Mouse (Mus musculus) ES-E14 (cell line): ENCODE data around the gene Gm45717. TPM values are rescaled to one million over a fixed set of nuclear protein-coding genes. Genes with fewer than 3 reads are reported as not detected.

ENCODE experiments used
- DNase-seq: peaks from one replicate; pipeline ENCODE4 v3.0.0-alpha.2; 2013; ENCODE audit warnings: low read depth, low spot score
- H3K27ac ChIP-seq: 2 replicates; pipeline ENCODE4 v1.5.1; 2012; ENCODE audit warnings: low read depth, mild to moderate bottlenecking, low read length, moderate library complexity, mixed read lengths; ENCODE audit not compliant: poor library complexity, insufficient read depth, severe bottlenecking
- H3K36me3 ChIP-seq: 2 replicates; pipeline ENCODE4 v1.6.1; 2012; ENCODE audit warnings: mild to moderate bottlenecking, low read length, moderate library complexity, mixed read lengths; ENCODE audit not compliant: control insufficient read depth, poor library complexity, insufficient read depth, severe bottlenecking
- H3K4me1 ChIP-seq, 2 experiments: fragments of 150-350 bp in 1 of 2; sonication (generic) in 1 of 2; 2 replicates each; pipeline ENCODE4 v1.6.1; 2012; ENCODE audit warnings: low read length in 2 of 2, mild to moderate bottlenecking in 1 of 2, mixed read lengths in 1 of 2; ENCODE audit not compliant: control insufficient read depth in 2 of 2, insufficient read depth in 2 of 2, poor library complexity in 1 of 2
- H3K4me3 ChIP-seq, 2 experiments: fragments of 150-350 bp in 1 of 2; sonication (generic) in 1 of 2; 2 replicates each; pipeline ENCODE4 v1.5.1; 2012; ENCODE audit warnings: low read length in 2 of 2, low read depth in 1 of 2, mild to moderate bottlenecking in 1 of 2, mixed read lengths in 1 of 2; ENCODE audit not compliant: insufficient read depth in 1 of 2, poor library complexity in 1 of 2, severe bottlenecking in 1 of 2
- H3K9ac ChIP-seq: 2 replicates; pipeline ENCODE4 v1.6.1; 2012; ENCODE audit warnings: low read depth, mild to moderate bottlenecking, low read length, mixed read lengths; ENCODE audit not compliant: poor library complexity, insufficient read depth, severe bottlenecking
- H3K9me3 ChIP-seq: fragments of 150-350 bp; sonication (generic); 2 replicates; pipeline ENCODE4 v1.6.1; 2012; ENCODE audit warnings: low read depth, mild to moderate bottlenecking, low read length; ENCODE audit not compliant: control insufficient read depth, insufficient read depth
- CHD2 ChIP-seq: IDR thresholded peaks from 2 replicates; pipeline ENCODE4 v1.6.1; 2014; ENCODE audit warnings: mild to moderate bottlenecking, low read depth, low read length, inconsistent platforms
- HCFC1 ChIP-seq: IDR thresholded peaks from 2 replicates; pipeline ENCODE4 v1.6.1; 2012; ENCODE audit warnings: low read length, inconsistent platforms, borderline replicate concordance; ENCODE audit not compliant: insufficient read depth
- MAFK ChIP-seq: IDR thresholded peaks from 2 replicates; pipeline ENCODE4 v1.6.1; 2014; ENCODE audit warnings: mild to moderate bottlenecking, low read depth, low read length, inconsistent platforms; ENCODE audit not compliant: insufficient read depth
- ZC3H11A ChIP-seq: IDR thresholded peaks from 2 replicates; pipeline ENCODE4 v1.6.1; 2012; ENCODE audit warnings: low read depth, mild to moderate bottlenecking, inconsistent platforms, low read length, borderline replicate concordance
- ZNF384 ChIP-seq: IDR thresholded peaks from 2 replicates; pipeline ENCODE4 v1.6.1; 2012; ENCODE audit warnings: low read depth, low read length, inconsistent platforms
- in situ Hi-C, 2 experiments: fragments of 600-800 bp; cut with MboI; formaldehyde crosslinking; loops; one replicate each; pipeline ENCODE4 v1.15.1; 2025; ENCODE audit warnings: low sequenced_read_pairs in 2 of 2, inconsistent platforms in 1 of 2; ENCODE audit not compliant: unreplicated experiment in 2 of 2
- total RNA-seq: library from RNA; depleted of rRNA; stranded (reverse); fragments of 300-350 nt; gene quantifications from 2 replicates; pipeline ENCODE4 v1.2.3, GENCODE M21; 2012; rRNA removed

The Gm45717 gene
- total RNA-seq, 1 experiment, result not detected

DNA sequence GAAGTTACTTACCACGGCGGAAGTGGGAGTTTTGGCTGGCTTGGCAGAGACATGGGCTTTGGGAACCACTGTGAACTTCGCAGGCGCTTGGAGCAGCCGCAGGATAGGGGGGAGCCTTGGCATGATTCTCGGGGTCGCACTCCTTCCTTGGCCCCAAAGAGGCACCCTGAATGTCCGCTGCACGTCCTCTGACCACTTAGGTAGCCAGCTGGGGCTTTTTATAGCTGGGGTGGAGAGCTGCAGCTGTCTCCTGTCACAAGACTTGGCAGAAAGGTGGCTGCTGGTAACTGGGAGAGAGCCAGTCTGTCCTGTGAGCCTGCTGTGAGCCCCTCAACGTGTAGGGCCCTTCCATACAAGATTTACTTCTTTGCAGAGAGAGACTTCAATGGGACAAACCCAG lies 55.5 kb downstream of the Gm45717 start, which contains the start of gene Cox8b:
Gene Cox8b (minus strand): TSS at position 227 of the 400 bp plus-strand sequence.
- H3K9me3 ChIP-seq, result no peaks in the 10 kb centered on the region
- no peak for DNase-seq
- peaks cover 23% of the 10 kb centered on the region for H3K36me3 ChIP-seq
- H3K4me1 ChIP-seq, result peaks cover 3 to 5% of the 10 kb centered on the region in 2 experiments; a peak in 1 of 4 replicates
- no peak for TF ChIP-seq ZC3H11A
- no peak for TF ChIP-seq MAFK
- no peak for TF ChIP-seq CHD2
- no peak for TF ChIP-seq ZNF384
- no peak for TF ChIP-seq HCFC1
- no peak within 1 kb of the TSS for H3K27ac ChIP-seq
- in situ Hi-C loops, result loop anchor here in 1 of 2 experiments (5.0 kb wide), 1 partner anchor 58 kb away; no protein-coding TSS in a partner anchor
- no peak within 1 kb of the TSS for H3K4me3 ChIP-seq
- no peak within 1 kb of the TSS for H3K9ac ChIP-seq

Other genes starting within 250 kb of the Gm45717 start
- not detected in 2 replicates for gene Cyp2e1, start 192.2 kb downstream of the Gm45717 start, total RNA-seq
- 12.2 and 21.6 TPM in 2 replicates for gene Syce1, start 168.1 kb downstream of the Gm45717 start, total RNA-seq
- gene Zfp941, start 133.8 kb downstream of the Gm45717 start, total RNA-seq, result 12.0 and 13.6 TPM in 2 replicates
- gene Urah, start 120.9 kb downstream of the Gm45717 start, total RNA-seq, result 19.5 and 32.1 TPM in 2 replicates
- not detected in 2 replicates for gene Scgb1c1, start 110.4 kb downstream of the Gm45717 start, total RNA-seq
- 0.16 TPM in 1 of 2 replicates, not detected in the other for gene Odf3, start 108.1 kb downstream of the Gm45717 start, total RNA-seq
- 0.89 and 1.6 TPM in 2 replicates for gene Gm45785, start 99.6 kb downstream of the Gm45717 start, total RNA-seq
- gene Ric8a, start 99.0 kb downstream of the Gm45717 start, total RNA-seq, result 60.5 and 90.0 TPM in 2 replicates
- gene Bet1l, start 98.4 kb downstream of the Gm45717 start, total RNA-seq, result 21.6 and 31.5 TPM in 2 replicates
- gene Psmd13, start 74.0 kb downstream of the Gm45717 start, total RNA-seq, result 164 and 199 TPM in 2 replicates
- gene Sirt3, start 73.6 kb downstream of the Gm45717 start, total RNA-seq, result 18.2 and 26.3 TPM in 2 replicates
- not detected in 2 replicates for gene Cox8b, start 55.5 kb downstream of the Gm45717 start, total RNA-seq
- 0.27 and 0.74 TPM in 2 replicates for gene Nlrp6, start 35.0 kb downstream of the Gm45717 start, total RNA-seq
- gene Pgghg, start 14.5 kb downstream of the Gm45717 start, total RNA-seq, result 10.0 and 12.5 TPM in 2 replicates
- 7.7 and 18.6 TPM in 2 replicates for gene Ifitm5, start 5.6 kb downstream of the Gm45717 start, total RNA-seq
- gene Ifitm2, start 50 bp upstream of the Gm45717 start, total RNA-seq, result 679 and 1,158 TPM in 2 replicates
- gene Ifitm1, start 11.3 kb upstream of the Gm45717 start, total RNA-seq, result 274 and 585 TPM in 2 replicates
- 353 and 601 TPM in 2 replicates for gene Ifitm3, start 54.8 kb upstream of the Gm45717 start, total RNA-seq
- 0.36 TPM in 1 of 2 replicates, not detected in the other for gene Ifitm6, start 62.0 kb upstream of the Gm45717 start, total RNA-seq
- not detected in 2 replicates for gene Gm17387, start 73.2 kb upstream of the Gm45717 start, total RNA-seq
- 31.1 and 78.3 TPM in 2 replicates for gene B4galnt4, start 105.2 kb upstream of the Gm45717 start, total RNA-seq
- 8.0 and 12.2 TPM in 2 replicates for gene Pkp3, start 122.3 kb upstream of the Gm45717 start, total RNA-seq
- 18.2 and 56.2 TPM in 2 replicates for gene Sigirr, start 144.6 kb upstream of the Gm45717 start, total RNA-seq
- gene Ano9, start 161.9 kb upstream of the Gm45717 start, total RNA-seq, result 26.4 and 102 TPM in 2 replicates
- gene Ptdss2, start 166.4 kb upstream of the Gm45717 start, total RNA-seq, result 65.1 and 82.8 TPM in 2 replicates
- gene Rnh1, start 216.9 kb upstream of the Gm45717 start, total RNA-seq, result 61.9 and 70.3 TPM in 2 replicates
- 130 and 133 TPM in 2 replicates for gene Hras, start 238.1 kb upstream of the Gm45717 start, total RNA-seq
- gene Lrrc56, start 238.2 kb upstream of the Gm45717 start, total RNA-seq, result 3.3 and 3.9 TPM in 2 replicates